In the genomic region with DNA sequence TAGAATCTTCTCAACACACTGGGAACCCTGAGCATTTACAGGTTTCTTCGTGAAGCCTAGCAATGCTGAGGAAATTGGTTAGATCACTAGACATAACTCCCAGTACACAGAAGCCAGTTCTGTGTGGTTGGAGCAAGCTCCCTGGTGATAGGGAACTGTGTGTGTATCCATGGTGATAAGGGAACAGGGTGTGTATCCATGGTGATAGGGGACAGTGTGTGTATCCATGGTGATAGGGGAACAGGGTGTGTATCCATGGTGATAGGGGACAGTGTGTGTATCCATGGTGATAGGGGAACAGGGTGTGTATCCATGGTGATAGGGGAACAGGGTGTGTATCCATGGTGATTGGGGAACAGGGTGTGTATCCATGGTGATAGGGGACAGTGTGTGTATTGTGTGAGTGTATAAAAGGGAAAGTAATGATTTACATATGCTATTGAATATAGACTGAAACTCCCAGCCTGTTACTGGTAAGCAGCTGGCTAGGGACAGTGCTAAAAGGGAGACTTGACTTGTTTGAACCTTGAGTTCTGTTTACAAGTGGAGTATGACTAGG, we compare ENCODE assay signal across 12 mouse cellular contexts. TPM values are rescaled to one million over a fixed set of nuclear protein-coding genes. Genes with fewer than 3 reads are reported as not detected.
DNase-seq lines count a peak whose midpoint lies in the region; ATAC-seq and TF ChIP-seq lines count a peak whose summit lies in the region.
"Not testable (repeated sequence)": the region's sequence is repeated elsewhere in the genome, so short reads cannot be mapped to it uniquely, and the experiment has no call there.
"Had no signal": no experiment of that assay in that cellular context is flagged by ENCODE, and none has a peak within 500 bp of the region (broad histone marks: within the 10 kb centered on the region; RNA-seq: fewer than 3 reads in every experiment).

No protein-coding gene starts in this region.

- not testable (repeated sequence) for H3K9ac ChIP-seq in ES-Bruce4 (ENCODE audit: low read depth, poor library complexity, severe bottlenecking); forebrain, embryonic 12.5 days; hindbrain, postnatal 0 days (replicated peaks; ENCODE audit: low read length)

- H3K36me3 ChIP-seq in ES-Bruce4 (ENCODE audit: control insufficient read depth, insufficient read depth, low read length, poor library complexity, severe bottlenecking), result peaks cover 52% of the 10 kb centered on the region
- peaks cover 21% of the 10 kb centered on the region for H3K36me3 ChIP-seq in forebrain, embryonic 12.5 days (replicated peaks)
- not testable (repeated sequence) for H3K36me3 ChIP-seq in hindbrain, postnatal 0 days (ENCODE audit: insufficient read depth, low read length); splenic B cell, adult 2 months (ENCODE audit: control insufficient read depth, insufficient read depth, low read length, poor library complexity, severe bottlenecking)

- not testable (repeated sequence) for ATAC-seq in forebrain, embryonic 12.5 days (ENCODE audit: low FRiP score); hindbrain, postnatal 0 days
- 0 out of 2 replicates have a peak, but pooled peaks have one; percentile 28 for ATAC-seq in megakaryocyte-erythroid progenitor cell, adult 5-6 weeks (replicated peaks; ENCODE audit: low FRiP score, low TSS enrichment, poor library complexity, severe bottlenecking)

- not testable (repeated sequence) for TF ChIP-seq CTCF in ES-Bruce4 (IDR thresholded peaks at IDR 0.05; ENCODE audit: low read depth, low read length); brain, embryonic 14.5 days (IDR thresholded peaks at IDR 0.05; ENCODE audit: borderline replicate concordance, extremely low read depth, insufficient read depth, insufficient read length); hindbrain, postnatal 0 days (IDR thresholded peaks at IDR 0.05; ENCODE audit: low read depth)

- H3K27me3 ChIP-seq in ES-Bruce4 (ENCODE audit: control insufficient read depth, insufficient read depth, low read length, poor library complexity, severe bottlenecking); forebrain, embryonic 12.5 days; hindbrain, postnatal 0 days (ENCODE audit: insufficient read depth, low read length); splenic B cell, adult 2 months (ENCODE audit: control insufficient read depth, insufficient read depth, low read length, poor library complexity, severe bottlenecking): not testable (repeated sequence)

- TF ChIP-seq EP300 in ES-Bruce4 (IDR thresholded peaks at IDR 0.05; ENCODE audit: insufficient read depth, low read depth, low read length), result not testable (repeated sequence)

- H3K4me3 ChIP-seq in ES-Bruce4 (ENCODE audit: low read depth, low read length); forebrain, embryonic 12.5 days (replicated peaks); hindbrain, postnatal 0 days (ENCODE audit: low read length): not testable (repeated sequence)

- H3K9me3 ChIP-seq in ES-Bruce4 (replicated peaks; ENCODE audit: control insufficient read depth, insufficient read depth, low read length, poor library complexity, severe bottlenecking); forebrain, embryonic 12.5 days; hindbrain, postnatal 0 days (ENCODE audit: low read length): not testable (repeated sequence)

- WGBS in forebrain, embryonic 12.5 days, result 94% methylated on average over 1 of the region's 1 CpGs
- 79% methylated on average over 1 of the region's 1 CpGs for WGBS in hindbrain, postnatal 0 days

- H3K4me2 ChIP-seq in forebrain, embryonic 12.5 days; hindbrain, postnatal 0 days (ENCODE audit: low read depth, low read length): not testable (repeated sequence)

- not testable (repeated sequence) for TF ChIP-seq POLR2A in ES-Bruce4 (IDR thresholded peaks at IDR 0.05; ENCODE audit: insufficient read depth, low read length); brain, embryonic 14.5 days (IDR thresholded peaks at IDR 0.05; ENCODE audit: borderline replicate concordance, extremely low read depth, insufficient read depth, insufficient read length, poor library complexity, severe bottlenecking)

- H3K27ac ChIP-seq in ES-Bruce4 (ENCODE audit: insufficient read depth, low read length), result peak overlapping the region; percentile 87
- H3K27ac ChIP-seq in forebrain, embryonic 12.5 days, result 0 out of 2 replicates have a peak overlapping the region, but pooled peaks have one; percentile 31
- not testable (repeated sequence) for H3K27ac ChIP-seq in hindbrain, postnatal 0 days

- H3K4me1 ChIP-seq in ES-Bruce4 (ENCODE audit: control insufficient read depth, insufficient read depth, low read length); hindbrain, postnatal 0 days (ENCODE audit: insufficient read depth, low read length): not testable (repeated sequence)
- H3K4me1 ChIP-seq in forebrain, embryonic 12.5 days, result peaks cover 18% of the 10 kb centered on the region

- peak; percentile 68 for DNase-seq in R1 (ENCODE audit: low read depth, low spot score)
- DNase-seq in brain, embryonic 14.5 days (ENCODE audit: low read depth), result peak; percentile 63
- peak; percentile 19 for DNase-seq in hindbrain, postnatal 0 days (ENCODE audit: low spot score)
- DNase-seq in splenic B cell, adult 2 months (ENCODE audit: low read depth, low spot score), result peak; percentile 6

RNA-seq across cellular contexts. Expression of a gene that starts 4.9 kb away (rescaled TPM):
- 343 and 405 TPM in 2 replicates for polyA plus RNA-seq in ES-Bruce4 (2011; ENCODE audit: insufficient read depth, insufficient read length, low read depth, missing spikeins)
- polyA plus RNA-seq in brain, embryonic 14.5 days (2012; rRNA removed), result 38.3 and 39.1 TPM in 2 replicates
- 116 and 125 TPM in 2 replicates for polyA plus RNA-seq in forebrain, embryonic 12.5 days (2016; fragmentation: Nextera tagmentation; extraction: Ambion mirVana)
- total RNA-seq in hindbrain, postnatal 0 days (2014; rRNA removed), result 24.5 TPM in 2 replicates
- polyA plus RNA-seq in hindbrain, postnatal 0 days (2015; fragmentation: Nextera tagmentation; extraction: Ambion mirVana), result 45.3 and 45.5 TPM in 2 replicates
- total RNA-seq in megakaryocyte-erythroid progenitor cell, adult 5-6 weeks (2014; fragmentation: Nextera tagmentation), result 49.8 and 73.7 TPM in 2 replicates
- total RNA-seq in megakaryocyte-erythroid progenitor cell, adult 5-6 weeks (2017), result 105 and 123 TPM in 2 replicates

RNA-seq across cellular contexts. Expression of a gene that starts 41.2 kb away (rescaled TPM):
- 337 and 346 TPM in 2 replicates for polyA plus RNA-seq in ES-Bruce4 (2011; ENCODE audit: insufficient read depth, insufficient read length, low read depth, missing spikeins)
- polyA plus RNA-seq in brain, embryonic 14.5 days (2012; rRNA removed), result 4.0 and 4.3 TPM in 2 replicates
- 20.5 and 25.8 TPM in 2 replicates for polyA plus RNA-seq in forebrain, embryonic 12.5 days (2016; fragmentation: Nextera tagmentation; extraction: Ambion mirVana)
- 1.4 and 2.3 TPM in 2 replicates for total RNA-seq in hindbrain, postnatal 0 days (2014; rRNA removed)
- 4.8 and 5.1 TPM in 2 replicates for polyA plus RNA-seq in hindbrain, postnatal 0 days (2015; fragmentation: Nextera tagmentation; extraction: Ambion mirVana)
- 0.35 TPM in 1 of 2 replicates, not detected in the other for total RNA-seq in megakaryocyte-erythroid progenitor cell, adult 5-6 weeks (2014; fragmentation: Nextera tagmentation)
- total RNA-seq in megakaryocyte-erythroid progenitor cell, adult 5-6 weeks (2017), result not detected in 2 replicates
- total RNA-seq: adrenal gland, postnatal 25 days; gastrocnemius, postnatal 10 days; heart, postnatal 10 days; heart, postnatal 4 days had no signal
- polyA plus RNA-seq: adrenal gland, adult 2 months had no signal

Comparison
In these comparisons a context has a peak if more than half of its experiments do, and no peak if none do; other contexts are left out.
1. DNase-seq: peak in every context shown above with its lines; median percentile 68 in R1; 63 in brain, embryonic 14.5 days; 19 in hindbrain, postnatal 0 days; 6 in splenic B cell, adult 2 months.
2. RNA of a gene that starts 41.2 kb away (polyA plus RNA-seq): 337 to 346 TPM in ES-Bruce4; 20.5 to 25.8 TPM in forebrain, embryonic 12.5 days, 4.8 to 5.1 TPM in hindbrain, postnatal 0 days and 4.0 to 4.3 TPM in brain, embryonic 14.5 days; every median in the first group is over 10 times any median in the second.